Mouse (Mus musculus) bone marrow, adult 2 months (tissue): ENCODE data around the gene Ppid.

Experiments used
- CTCF ChIP-seq: fragments of 200-500 bp; IDR thresholded peaks from 2 replicates; pipeline ENCODE4 v1.5.1; 2011; ENCODE audit warnings: low read length, control low read depth; ENCODE audit not compliant: control insufficient read depth, insufficient read depth
- POLR2A ChIP-seq: fragments of 200-500 bp; IDR thresholded peaks from 2 replicates; pipeline ENCODE4 v1.6.1; 2011; ENCODE audit warnings: low read depth, mild to moderate bottlenecking, control low read depth, low read length, borderline replicate concordance; ENCODE audit not compliant: control insufficient read depth

DNA sequence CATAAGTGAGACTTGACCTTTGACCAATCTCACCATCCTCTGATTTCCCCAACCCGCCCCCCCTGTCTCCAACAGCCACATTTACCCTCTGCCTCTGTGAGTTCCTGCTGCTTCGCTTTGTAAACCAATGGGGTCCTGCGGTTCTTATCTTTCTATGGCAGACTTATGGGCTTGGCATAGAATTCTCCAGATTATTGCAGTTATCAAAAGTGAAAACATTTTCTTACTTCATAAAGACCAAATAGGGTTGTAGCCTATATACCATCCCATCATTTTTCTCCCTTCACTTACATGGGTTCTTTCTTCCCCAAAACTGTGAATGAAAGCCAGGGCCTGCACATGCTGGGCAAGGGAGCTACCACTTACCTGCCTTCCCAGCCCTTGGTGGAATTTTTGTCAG is 16.8 kb upstream of the Ppid start:
- TF ChIP-seq POLR2A (no peak), CTCF (no peak)
